Comparison of ENCODE assay signal across 19 mouse cellular contexts in the genomic region with DNA sequence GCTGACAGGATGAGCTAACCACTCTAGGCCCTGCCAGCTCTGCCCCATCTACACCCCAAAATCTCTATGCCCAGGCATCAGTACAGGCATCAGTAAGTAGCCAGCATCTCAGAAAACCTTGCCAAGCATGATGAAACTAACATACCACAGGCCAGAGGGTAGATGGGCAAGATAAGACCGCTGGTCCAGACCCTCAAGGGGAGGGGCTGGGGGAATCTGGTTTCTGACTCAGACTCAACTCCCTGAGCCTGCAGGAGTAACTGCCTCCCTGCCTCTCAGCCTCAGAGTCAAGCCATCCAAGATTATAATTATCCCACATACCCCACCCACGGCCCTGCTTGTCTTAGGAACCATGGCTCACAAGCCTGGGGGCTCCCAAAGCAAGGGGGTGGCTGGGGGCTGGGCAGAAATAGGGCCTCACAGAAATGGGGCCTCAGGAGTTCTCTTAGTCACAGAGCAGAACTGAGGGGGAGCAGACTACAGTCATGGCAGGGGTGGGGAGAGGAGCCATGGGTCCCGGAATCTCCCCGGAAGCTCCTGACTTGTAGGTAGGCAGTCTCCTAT. TPM values are rescaled to one million over a fixed set of nuclear protein-coding genes. Genes with fewer than 3 reads are reported as not detected.
A peak's percentile ranks its signal among the peaks of the same experiment; 100 is the strongest.
DNase-seq lines count a peak whose midpoint lies in the region; ATAC-seq and TF ChIP-seq lines count a peak whose summit lies in the region.
"Had no signal": no experiment of that assay in that cellular context is flagged by ENCODE, and none has a peak within 500 bp of the region (broad histone marks: within the 10 kb centered on the region; RNA-seq: fewer than 3 reads in every experiment).

No protein-coding gene starts in this region.

- H3K27ac ChIP-seq in layer of hippocampus, adult 2 months = peak overlapping the region; percentile 80
- H3K27ac ChIP-seq: forebrain, embryonic 13.5 days; heart, embryonic 13.5 days; neural tube, embryonic 12.5 days had no signal

- TF ChIP-seq CTCF in layer of hippocampus, adult 2 months (conservative IDR thresholded peaks at IDR 0.05) = no peak

- no peak overlapping the region for H3K4me3 ChIP-seq in layer of hippocampus, adult 2 months
- H3K4me3 ChIP-seq: forebrain, embryonic 13.5 days; heart, embryonic 13.5 days; neural tube, embryonic 12.5 days had no signal

- DNase-seq in layer of hippocampus, adult 2 months (ENCODE audit: low spot score in 2 of 2) = peak; percentile 40 to 55
- no peak for DNase-seq in layer of hippocampus, adult 9-10 months (ENCODE audit: low spot score)
- DNase-seq in left cerebral cortex, adult 8-10 months (ENCODE audit: low spot score in 2 of 2) = peak; percentile 17 to 85
- peak; percentile 69 to 72 for DNase-seq in right cerebral cortex, postnatal 36 days (ENCODE audit: low spot score in 2 of 2)
- no peak for DNase-seq in adrenal gland, postnatal 25 days
- DNase-seq: adrenal gland, postnatal 36 days; gastrocnemius, postnatal 36 days; kidney, postnatal 36 days; liver; lung, embryonic 14.5 days; thymus, postnatal 4 days had no signal

- ATAC-seq in frontal cortex, adult (ENCODE audit: low TSS enrichment) = peak; percentile 94
- ATAC-seq in megakaryocyte progenitor cell, adult 5-6 weeks (replicated peaks; ENCODE audit: poor library complexity) = no peak
- ATAC-seq: forebrain, embryonic 13.5 days; intestine, postnatal 0 days; midbrain, embryonic 16.5 days had no signal

RNA-seq across cellular contexts. Expression of a gene that starts 38.1 kb away (rescaled TPM):
- 100 to 1,000 TPM; 384 to 411 TPM for total RNA-seq in layer of hippocampus, adult 2 months (2021)
- 100 to 1,000 TPM; 163 to 249 (median 201) TPM for total RNA-seq in left cerebral cortex, adult 8-10 months (2022)
- total RNA-seq in megakaryocyte progenitor cell, adult 5-6 weeks (2015) = not detected in 2 replicates
- total RNA-seq in megakaryocyte progenitor cell, adult 5-6 weeks (2017) = not detected in 2 replicates
- 2.4 and 2.9 TPM in 2 replicates for total RNA-seq in adrenal gland, postnatal 25 days (2021)
- total RNA-seq: common myeloid progenitor, adult 5-6 weeks; gastrocnemius, postnatal 36 days had no signal

Comparison
In these comparisons a context has a peak if more than half of its experiments do, and no peak if none do; other contexts are left out.
1. DNase-seq: peak in layer of hippocampus, adult 2 months (2 of 2), left cerebral cortex, adult 8-10 months (2 of 2) and right cerebral cortex, postnatal 36 days (2 of 2); none in layer of hippocampus, adult 9-10 months (single experiment) and adrenal gland, postnatal 25 days (single experiment).
2. RNA of a gene that starts 38.1 kb away (total RNA-seq): 384 to 411 TPM in layer of hippocampus, adult 2 months and 163 to 249 TPM in left cerebral cortex, adult 8-10 months; 2.4 to 2.9 TPM in adrenal gland, postnatal 25 days and not detected in megakaryocyte progenitor cell, adult 5-6 weeks; every median in the first group is over 10 times any median in the second.